Mouse (Mus musculus) cerebellum, adult 9-10 months (tissue): ENCODE results near the gene Fam83c.

ENCODE experiments used
- DNase-seq: peaks from one replicate; pipeline ENCODE4 v3.0.0; 2022

Gene Fam83c

DNA sequence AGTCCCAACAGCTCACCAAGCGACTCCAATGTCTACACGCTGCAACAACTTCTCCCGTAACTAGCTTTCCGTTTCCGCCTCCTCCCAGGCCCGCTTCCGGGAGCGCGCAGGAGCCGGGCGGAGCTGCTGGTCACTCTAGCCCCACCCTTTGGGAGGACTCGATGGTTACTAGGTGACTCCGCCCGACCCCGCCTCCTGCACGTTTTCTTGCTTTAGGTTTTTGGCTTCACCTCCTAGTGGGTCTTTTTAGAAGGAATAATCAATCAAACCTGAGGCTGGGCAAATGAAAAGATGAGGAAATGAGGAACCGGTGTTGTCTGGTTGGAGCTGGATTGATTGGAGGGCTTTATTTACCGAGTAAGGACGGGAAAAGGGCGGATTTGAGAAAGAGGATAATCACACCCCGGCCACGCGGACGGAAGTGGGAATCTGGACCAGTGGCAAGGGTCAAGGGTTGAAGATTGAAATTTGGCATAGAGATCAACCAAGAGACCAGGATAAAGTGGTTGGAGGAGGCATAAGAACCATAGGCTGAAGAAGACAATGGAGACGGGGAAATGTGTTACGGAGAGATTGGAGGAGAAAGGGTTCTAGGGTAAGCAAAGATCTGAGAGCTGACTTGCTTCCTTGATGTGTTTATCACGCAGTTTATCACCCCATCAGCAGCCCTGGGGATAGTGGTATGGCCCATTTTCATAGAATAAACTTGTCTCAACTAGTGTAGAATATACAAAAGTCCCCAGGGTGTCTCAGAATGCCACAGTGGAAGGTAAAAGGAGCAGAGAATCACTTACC is 7.8 kb downstream of the Fam83c start, which contains the start of gene Eif6:
Eif6 (minus strand) TSS at position 296 of the 795 bp plus-strand sequence.
- peak; percentile 88 for DNase-seq

GRCm38 (mm10) chr2:155825904-155826629 is 8.6 kb downstream of the Fam83c start:
- peak; percentile 29 for DNase-seq

GRCm38 (mm10) chr2:155823722-155824121 is 10.9 kb downstream of the Fam83c start:
- peak; percentile 29 for DNase-seq

GRCm38 (mm10) chr2:155820779-155821178 is 13.9 kb downstream of the Fam83c start:
- peak; percentile 31 for DNase-seq

DNA sequence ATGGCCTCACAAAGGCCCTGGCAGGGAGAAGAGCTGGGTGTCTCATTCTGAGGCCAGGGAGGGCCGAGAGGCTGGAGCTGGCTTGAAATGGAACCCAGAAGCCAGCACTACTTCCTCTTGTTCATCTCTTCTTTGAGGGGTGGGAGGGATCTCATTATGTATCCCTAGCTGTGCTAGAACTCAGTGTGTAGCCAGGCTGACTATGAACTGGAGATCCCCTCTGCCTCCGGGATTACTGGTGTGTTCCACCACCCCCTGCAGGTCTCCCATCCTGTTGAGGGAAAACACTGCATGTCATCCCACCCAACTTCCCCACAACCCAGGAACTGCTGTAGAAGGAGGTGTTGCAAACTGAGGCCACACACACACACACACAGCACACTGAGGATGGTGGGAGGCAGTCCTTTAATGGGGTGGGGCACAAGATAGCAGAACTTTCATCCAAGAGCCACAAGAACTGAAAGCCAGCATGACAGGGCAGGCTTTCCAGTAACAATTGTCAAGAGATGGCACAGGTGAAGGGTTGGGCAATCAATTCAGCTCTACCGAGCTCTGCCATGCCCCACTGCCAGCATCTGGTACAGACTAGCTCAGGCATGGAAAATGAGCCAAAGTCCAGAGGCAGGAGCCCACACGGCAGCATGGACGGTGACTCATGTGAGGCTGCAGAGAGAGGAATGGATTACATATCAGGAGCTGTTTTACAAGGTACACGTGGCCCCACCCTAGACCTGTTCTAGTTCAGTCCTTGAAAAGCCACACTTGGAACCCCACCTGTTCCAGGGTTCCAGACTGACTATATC is 15.0 kb downstream of the Fam83c start:
- peak; percentile 59 for DNase-seq

DNA sequence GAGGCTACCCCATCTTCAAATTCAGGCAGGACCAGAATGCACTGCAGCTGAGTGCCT is 15.4 kb downstream of the Fam83c start, which contains the start of gene BC029722:
BC029722 (minus strand) TSS at position 35 of the 57 bp plus-strand sequence.
- no peak for DNase-seq

DNA sequence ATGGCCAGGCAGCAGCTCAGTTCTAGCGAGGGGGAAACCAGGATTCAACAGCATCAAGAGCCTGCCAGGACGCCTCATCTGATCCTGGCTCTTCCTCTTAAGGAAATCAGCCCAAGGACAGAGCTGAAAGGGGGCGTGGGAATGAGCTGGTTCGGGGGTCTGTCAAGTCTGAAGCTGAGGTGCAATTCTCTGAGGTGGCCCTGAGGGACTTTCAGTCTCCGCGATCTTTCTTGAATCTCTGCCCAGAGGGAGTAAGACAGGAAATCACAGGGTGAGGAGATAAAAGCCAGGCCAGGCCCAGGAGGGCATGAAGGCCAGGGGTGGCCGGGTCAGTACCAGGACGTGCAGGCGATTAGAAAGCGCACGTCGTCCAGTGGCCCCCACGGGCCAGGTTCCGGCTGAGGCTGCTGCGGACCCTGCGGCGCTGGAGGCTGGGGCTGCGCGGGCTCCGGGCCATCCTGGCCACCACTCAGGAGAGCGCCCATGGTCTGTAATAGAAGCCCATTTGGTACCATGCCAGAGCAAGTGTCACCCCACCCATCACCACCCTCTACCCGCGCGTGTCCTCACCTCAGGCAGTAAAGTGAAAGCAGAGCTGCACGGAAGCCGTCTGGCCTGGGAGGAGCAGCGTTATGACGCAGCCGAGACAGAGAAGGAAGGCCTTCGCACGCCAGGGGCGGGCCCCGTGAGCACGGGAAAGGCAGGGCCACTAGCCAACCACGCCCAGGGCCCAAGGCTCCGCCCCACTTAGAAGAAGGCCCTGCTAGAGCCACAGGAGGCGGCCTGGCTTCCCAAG is 15.9 kb downstream of the Fam83c start:
- DNase-seq, result peak; percentile 95

DNA sequence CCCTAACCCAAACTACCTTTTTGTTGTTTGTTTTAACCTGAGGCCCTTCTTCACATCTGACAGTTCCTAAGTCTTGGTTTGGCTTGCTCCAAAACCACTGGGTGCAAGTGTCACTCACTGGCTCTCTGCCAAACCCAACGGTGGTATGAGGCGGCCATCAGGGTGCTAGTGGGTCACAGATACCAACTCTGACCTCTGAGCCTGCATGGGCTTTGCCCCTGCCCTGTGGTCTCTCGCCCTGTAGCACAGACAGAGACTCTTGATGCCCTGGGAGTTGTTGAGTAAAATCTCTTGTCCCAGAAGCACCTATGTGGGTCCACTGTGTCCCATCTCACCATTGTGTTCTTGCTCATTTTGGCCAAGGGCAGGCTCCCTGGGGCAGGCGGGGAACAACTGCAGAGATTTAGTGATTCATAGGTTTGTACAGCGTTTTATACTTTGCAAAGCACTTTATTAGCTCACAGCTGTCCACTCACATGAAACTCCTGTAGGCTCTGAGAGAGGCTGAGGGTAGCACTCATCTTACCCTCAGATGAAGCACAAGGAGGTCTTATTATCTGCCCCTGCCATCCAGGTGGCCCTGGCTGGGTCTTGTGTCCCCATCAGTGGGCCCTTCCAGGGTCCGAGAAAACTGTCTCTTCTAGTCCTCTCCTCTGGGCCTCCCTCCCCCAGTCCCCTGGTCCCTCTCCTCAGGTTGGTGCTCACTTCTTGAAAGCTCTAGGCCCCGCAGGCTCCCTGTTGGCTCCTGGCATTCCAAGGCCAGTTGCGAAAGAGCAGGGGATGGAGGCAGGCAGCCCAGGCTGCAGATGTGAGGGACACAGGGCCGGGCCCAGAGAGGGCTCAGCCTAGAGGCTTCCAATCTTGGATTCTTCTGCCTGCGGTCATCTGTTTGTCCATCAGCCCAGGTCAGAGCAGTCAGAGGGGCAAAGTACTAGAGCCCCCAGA is 17.1 kb downstream of the Fam83c start:
- peak; percentile 71 for DNase-seq

DNA sequence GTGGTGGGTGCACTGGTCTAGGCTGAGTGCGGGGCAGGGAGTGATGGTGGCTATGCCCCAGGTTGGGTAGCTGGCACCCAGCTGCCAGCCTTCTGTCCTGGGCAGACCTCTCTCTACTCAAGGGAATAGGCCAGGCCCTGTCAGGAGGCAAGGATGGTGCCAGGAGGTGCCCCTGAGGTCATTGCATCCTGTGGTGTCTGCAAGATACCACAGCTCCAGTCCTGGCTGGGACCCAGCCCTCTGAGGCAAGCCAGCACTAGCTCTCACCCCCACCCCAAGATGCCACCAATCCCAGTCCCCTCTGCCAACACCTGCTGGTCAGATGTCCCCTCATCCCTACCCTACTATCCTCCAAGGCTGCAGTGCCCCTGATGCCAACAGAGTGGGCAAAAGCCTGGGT is 18.5 kb downstream of the Fam83c start:
- DNase-seq, result peak; percentile 79

DNA sequence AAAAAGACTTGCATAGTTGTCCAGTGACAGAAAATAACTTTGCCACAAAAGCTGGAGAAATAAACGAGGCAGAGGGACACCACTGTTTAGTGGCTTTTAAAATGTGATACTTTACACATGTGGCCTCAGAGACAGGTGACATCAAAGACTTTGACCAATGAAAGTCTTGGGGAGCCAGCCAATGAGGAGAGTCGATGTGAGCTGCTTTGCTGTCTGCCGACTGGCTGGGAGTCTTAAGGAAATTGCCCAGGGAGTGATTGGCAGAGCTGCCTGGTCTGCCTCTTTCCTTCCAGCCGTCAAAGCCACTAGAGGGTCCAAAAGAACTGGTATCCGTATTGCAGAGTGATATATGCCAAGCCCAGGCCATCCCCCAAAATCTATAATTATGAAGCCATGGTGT is 19.8 kb downstream of the Fam83c start:
- peak; percentile 53 for DNase-seq

- DNase-seq, result peak; percentile 65
Observed at GRCm38 (mm10) chr2:155812637-155813036, 22.0 kb downstream of the Fam83c start.

DNA sequence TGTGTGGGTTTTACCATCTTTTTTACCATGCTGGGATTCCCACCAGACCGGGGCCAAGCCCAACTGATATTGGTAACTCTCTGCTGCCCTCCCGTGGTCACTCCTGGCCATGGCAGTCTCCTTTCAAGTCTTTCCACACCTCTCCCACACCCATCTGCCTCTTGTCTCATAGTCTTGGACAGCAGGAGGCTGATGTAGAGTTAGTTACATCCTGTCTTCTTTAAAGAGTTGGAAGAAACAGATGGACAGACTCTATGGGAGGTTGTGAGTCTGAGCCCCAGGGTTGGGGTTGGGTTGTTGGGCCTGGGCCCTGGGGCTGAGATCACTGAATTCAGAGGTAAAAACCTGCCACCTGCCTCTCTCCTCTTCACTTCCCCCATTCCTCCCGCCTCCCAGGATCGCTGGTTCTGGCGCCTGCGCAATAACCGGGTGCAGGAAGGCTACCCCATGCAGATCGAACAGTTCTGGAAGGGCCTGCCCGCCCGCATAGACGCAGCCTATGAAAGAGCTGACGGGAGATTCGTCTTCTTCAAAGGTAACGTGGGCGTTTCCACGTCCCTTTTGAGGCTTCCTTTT is 22.7 kb downstream of the Fam83c start:
- peak; percentile 99 for DNase-seq

DNA sequence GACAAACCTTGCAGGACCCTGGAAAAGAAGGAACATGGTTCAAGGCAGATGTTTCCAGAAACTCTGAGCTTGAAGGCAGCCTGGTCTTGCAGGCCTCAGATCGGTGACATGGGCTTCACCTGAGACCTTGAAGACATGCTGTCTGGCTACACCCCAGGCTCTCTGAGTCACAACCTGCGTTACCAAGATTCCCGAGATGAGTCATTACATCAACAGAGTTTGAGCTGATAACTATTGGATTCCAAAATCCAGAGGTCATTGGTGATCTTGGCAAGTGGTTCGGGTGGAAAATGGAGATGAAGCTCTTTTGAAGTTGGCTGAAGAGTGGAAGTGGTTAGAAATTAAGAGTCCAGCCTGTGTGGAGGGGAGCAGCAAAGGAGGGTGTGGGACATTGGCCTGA is 25.0 kb downstream of the Fam83c start:
- no peak for DNase-seq

DNA sequence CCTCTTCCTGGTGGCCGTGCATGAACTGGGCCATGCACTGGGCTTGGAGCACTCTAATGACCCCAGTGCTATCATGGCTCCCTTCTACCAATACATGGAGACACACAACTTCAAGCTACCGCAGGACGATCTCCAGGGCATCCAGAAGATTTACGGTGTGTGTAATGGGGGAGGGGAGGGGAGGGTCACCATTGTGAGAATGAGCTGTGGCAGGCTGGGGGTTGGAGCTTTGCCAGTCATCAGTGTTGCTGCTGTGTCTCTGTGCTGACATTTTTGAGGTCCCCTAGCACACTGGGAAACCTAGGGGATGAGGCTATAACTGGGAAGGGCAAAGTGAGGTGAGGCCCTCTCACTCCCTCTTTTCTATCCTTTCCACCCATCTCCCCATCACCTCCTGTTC is 27.2 kb downstream of the Fam83c start:
- DNase-seq, result no peak

DNA sequence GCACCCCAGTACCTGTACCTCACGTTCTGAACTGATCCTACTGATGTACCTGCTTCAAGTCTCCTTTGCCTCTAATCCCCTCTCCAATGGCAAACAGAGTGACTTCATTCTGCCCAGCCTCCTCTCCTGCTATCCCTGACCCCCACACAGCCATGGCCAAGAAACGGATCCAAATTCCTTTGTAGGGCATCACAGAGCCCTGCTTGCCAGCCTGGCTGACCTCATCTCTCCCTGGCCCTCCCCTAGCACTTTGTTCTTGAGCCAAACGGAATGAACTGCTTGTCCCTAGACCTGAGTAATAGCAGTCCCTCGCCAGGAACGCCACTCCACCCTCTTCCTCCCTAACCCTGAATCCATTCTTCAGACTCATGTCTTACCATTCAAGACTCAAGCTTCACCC is 28.1 kb downstream of the Fam83c start:
- DNase-seq, result peak; percentile 98

GRCm38 (mm10) chr2:155805925-155806255 is 28.8 kb downstream of the Fam83c start:
- DNase-seq, result no peak

GRCm38 (mm10) chr2:155805231-155805924 is 29.3 kb downstream of the Fam83c start:
- DNase-seq, result peak; percentile 100

DNA sequence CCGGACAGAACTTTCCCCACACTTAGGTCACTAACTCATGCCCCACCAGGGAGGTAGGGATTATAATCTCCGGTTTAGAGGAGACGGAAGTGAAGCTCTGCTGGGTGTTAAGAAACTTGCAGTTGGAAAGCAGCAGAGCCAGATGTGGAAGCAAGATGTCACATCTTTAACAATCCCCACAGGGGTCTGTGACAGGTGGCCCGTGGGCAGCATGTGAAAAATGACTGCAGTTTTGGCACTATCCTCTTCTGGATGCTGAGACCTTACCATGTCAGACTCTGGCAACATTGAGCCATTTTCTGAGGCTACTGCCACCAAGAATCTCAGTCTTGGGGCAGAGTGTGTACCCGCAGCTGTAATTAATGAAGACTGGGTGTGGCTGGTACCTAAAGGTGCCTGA is 30.6 kb downstream of the Fam83c start:
- DNase-seq, result no peak

DNA sequence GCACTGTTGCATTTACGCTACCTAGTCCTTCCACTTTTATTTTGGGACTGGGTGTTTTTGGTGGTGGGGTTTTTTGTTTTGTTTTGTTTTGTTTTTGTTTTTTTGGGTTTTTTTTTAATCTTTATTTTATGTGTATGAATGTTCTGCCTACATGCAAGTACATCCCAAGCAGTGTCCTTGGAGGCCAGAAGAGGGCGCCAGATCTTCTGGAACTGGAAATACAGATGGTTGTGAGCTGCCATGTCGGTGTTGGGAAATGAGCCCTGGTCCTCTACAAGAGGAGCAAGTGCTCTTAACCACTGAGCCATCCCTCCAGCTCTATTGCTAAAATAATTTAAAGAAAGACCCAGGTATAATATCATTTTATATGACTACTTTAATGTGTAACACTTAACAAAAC is 31.9 kb downstream of the Fam83c start:
- DNase-seq, result no peak

- DNase-seq, result no peak
Observed at GRCm38 (mm10) chr2:155798613-155799012, 36.0 kb downstream of the Fam83c start.
